Mouse (Mus musculus): ENCODE results near the gene Atp2a1. TPM values are rescaled to one million over a fixed set of nuclear protein-coding genes. Genes with fewer than 3 reads are reported as not detected.
"Not testable (repeated sequence)": the region's sequence is repeated elsewhere in the genome, so short reads cannot be mapped to it uniquely, and the experiment has no call there.

Atp2a1 gene
- total RNA-seq (2021), result 1 to 10 TPM in 1 of 2 experiments, under 1 TPM in 1; 0.88 to 1.2 TPM

DNA sequence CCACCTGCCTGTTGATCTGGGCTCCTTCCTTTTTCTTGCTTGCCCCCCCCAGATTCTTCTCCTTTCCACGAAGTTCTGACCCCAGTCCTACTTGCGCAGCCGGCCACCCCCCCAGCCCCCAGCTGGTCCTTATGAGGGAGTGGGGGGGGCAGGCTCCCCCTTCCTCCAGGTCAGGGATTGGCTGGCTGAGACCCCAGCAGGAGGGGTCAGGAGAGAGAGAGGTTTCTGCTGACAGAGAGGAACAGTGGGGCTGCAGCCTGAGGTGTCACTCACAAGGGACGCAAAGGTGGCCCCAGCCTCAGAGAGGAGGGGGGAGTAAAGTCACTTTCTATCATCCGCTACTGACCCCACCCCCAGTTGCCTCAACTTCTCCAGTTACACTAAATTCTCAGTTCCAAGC, at the start of gene Atp2a1:
TSS of gene Atp2a1 (minus strand) at position 105 of the 400 bp plus-strand sequence.
- no peak for DNase-seq (ENCODE audit: low spot score)

GRCm38 (mm10) chr7:126511287-126511686, 48.4 kb upstream of the Atp2a1 start:
- intact Hi-C loops (cut with DNase I), result no loop called here

More for the DNA sequence above, at the start of gene Atp2a1:
- intact Hi-C loops (cut with DNase I), result no loop called here

DNA sequence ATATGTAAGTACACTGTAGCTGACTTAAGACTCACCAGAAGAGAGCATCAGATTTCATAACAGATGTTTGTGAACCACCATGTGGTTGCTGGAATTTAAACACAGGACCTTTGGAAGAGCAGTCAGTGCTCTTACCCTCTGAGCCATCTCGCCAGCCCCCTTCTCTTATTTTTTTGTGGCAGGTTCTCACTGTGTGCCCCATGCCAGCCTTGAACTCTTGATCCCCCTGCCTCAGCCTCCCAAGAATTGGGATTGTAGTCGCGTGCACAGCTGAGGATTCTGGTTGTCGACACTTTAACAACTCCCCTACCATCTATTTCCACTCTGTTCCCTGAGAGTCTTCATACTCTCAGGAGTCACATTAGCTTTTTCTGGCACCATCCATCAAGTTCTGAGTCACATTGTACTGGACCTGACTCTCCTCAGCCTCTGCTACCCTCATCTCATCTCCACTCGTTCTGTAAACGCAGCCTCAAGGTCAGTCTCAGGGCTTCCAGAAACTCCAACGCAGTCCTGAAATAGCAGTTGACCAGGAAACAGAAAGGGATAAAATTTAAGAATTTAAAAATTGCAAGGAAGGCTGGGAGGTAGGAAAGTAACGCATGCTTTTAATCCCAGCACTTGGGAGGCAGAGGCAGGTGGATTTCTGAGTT, 44.3 kb upstream of the Atp2a1 start:
- DNase-seq (ENCODE audit: low spot score), result no peak
- intact Hi-C loops (cut with DNase I), result no loop called here

More at GRCm38 (mm10) chr7:126511287-126511686, 48.4 kb upstream of the Atp2a1 start:
- no peak for DNase-seq (ENCODE audit: low spot score)

DNA sequence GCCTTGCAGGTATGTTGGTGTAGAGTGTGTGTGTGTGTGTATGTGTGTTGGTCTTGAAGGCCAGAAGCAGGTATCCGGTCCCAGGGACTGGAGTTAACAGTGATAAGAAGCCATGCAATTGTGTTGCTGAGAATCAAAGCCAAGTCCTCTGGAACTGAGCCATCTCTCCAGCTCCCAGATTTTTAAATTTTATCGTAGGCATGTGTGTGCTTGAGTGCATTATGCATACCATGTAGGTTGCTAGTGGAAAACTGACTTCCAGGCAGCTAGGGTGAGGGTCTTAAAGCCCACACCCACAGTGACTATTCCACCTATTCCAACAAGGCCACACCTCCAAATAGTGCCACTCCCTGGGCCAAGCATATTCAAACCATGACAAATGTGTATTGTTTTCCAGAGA, 42.0 kb upstream of the Atp2a1 start:
- intact Hi-C loops (cut with DNase I), result no loop called here
- DNase-seq (ENCODE audit: low spot score), result no peak

DNA sequence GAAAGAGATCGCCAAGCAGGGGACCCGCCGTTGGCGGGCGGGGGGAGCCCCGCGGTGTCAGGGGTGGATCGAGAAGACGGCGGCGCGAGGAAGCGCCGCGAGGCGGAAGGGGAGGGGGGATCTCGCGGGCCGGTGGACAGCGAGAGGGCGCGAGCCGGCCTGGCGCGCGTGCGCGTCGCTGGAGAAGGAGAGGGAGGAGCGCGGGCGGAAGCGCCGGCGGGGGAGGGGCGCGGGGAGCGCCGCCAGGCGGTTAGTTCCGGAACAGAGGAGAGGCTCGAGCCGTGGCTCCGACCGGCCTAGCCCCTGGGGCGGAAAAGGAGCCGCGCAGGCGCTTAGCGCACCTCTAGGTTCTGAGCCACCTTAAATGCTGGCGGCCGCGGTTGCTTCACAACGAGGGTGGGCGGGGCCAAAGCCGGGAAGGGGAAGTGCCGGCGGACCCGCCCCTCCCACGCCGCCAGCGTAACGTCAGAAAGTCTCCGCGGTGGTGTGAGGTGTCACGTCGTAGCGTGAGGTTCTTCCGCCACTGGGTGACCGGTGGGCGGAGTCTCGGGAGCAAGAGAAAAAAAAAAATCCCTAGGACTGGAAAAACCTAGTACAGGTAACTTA, 40.5 kb upstream of the Atp2a1 start, which contains the start of gene Atxn2l:
TSS of gene Atxn2l (minus strand) at position 165 of the 606 bp plus-strand sequence.
- intact Hi-C loops (cut with DNase I), result loop anchor here (1.0 to 2.0 kb wide), 2 partner anchors 17 to 28 kb away; partner anchors contain the start of genes Sh2b1 and Tufm
- DNase-seq (ENCODE audit: low spot score), result peak; percentile 96

- intact Hi-C loops (cut with DNase I), result loop anchor here (1.0 to 2.0 kb wide), 2 partner anchors 16 to 27 kb away; partner anchors contain the start of genes Sh2b1 and Tufm
- no peak for DNase-seq (ENCODE audit: low spot score)
These were observed 39.8 kb upstream of the Atp2a1 start for GRCm38 (mm10) chr7:126502751-126503150.

DNA sequence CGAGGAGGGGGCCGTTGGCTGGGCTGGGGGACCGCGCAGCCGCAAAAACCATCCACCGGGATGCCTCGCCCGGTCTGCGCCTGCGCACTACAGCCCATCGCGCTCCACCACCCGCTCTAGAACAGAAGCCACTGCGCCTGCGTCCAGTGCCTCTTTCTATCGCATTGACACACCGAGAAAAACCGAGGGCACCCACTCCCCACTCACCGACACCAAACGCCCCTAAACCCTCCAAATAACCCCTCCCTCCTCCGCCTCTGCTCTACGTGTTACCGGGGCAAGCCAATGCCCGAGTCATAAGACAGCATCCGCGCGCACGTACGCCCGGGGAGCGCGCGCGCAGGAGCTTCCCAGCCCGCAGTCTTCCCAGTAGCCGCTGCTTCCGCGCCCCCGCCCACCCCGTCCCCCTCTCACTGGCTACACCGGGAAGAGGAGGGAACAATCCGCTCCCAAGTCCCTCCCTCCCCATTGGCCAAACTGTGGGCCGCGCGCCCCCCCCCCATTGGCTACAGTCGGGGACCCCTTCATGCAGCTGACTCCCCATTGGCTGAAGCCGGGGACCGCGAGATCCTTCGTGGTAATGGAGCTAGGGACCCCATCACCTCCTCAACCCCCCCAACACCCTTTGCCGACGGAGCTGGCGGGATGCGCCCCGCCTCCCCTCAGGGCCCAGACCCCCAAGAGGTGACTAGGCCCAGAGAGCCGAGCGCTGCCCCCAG, 39.3 kb upstream of the Atp2a1 start:
- intact Hi-C loops (cut with DNase I), result loop anchor here (2.0 kb wide), 1 partner anchor 15 kb away; the partner anchor contains the start of gene Tufm
- DNase-seq (ENCODE audit: low spot score), result peak; percentile 90

DNA sequence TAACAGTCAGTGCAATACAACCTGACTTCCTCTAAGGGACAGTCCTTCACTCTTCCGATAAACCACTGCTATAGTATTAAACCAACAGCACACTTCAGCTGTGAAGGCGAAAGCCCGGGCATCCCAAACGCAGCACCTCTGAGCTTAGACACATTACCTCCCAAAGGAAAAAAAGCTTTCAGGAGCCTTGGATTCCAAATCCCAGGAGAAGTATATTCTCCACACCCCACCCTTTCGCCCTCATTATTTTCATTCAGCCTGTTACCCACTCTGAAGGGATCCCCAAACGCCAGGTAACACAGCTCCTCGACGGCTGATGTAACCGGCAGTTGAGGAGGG, 38.7 kb upstream of the Atp2a1 start:
- intact Hi-C loops (cut with DNase I), result loop anchor here (2.0 kb wide), 1 partner anchor 15 kb away; the partner anchor contains the start of gene Tufm
- no peak for DNase-seq (ENCODE audit: low spot score)

DNA sequence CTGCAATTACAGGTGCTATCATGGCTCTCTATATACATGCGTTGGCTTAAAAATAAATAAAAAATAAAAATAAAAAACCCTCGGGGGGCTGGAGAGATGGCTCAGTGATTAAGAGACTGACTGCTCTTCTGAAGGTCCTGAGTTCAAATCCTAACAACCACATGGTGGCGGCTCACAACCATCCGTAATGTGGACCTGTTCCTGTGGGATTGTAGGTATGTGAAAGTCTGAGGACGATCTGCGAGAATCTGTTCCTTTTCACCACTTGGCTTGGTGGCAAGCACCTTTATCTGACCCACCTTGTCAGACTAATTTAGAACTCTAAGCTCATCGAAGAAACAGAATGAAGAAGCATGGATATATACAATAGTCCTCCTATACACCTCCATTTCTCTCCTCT, 36.5 kb upstream of the Atp2a1 start:
- DNase-seq (ENCODE audit: low spot score), result no peak
- intact Hi-C loops (cut with DNase I), result loop anchor here (1.0 kb wide), 1 partner anchor 10 kb away; no protein-coding TSS in a partner anchor

- intact Hi-C loops (cut with DNase I), result no loop called here
- DNase-seq (ENCODE audit: low spot score), result no peak
These were observed 35.1 kb upstream of the Atp2a1 start for GRCm38 (mm10) chr7:126497966-126498365.

DNA sequence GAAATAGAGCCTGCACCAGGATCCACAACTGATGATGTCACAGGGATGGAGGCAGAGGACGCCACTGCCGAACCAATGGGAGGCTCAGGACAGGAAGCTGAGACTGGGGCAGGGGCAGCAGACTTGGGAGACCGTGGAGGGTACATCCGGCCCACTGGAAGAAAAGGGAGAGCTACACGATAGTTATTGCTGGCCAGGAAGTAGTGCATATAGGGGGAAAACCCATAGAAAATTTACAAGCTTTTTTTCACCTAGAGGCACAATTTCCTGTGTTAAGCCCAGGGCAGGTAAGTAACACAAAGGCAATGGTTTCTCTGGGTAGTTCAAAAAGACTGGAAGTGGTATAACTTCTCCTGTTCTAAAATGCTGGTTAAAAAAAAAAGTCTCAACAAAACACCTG, 33.6 kb upstream of the Atp2a1 start:
- no peak for DNase-seq (ENCODE audit: low spot score)
- intact Hi-C loops (cut with DNase I), result no loop called here

- no peak for DNase-seq (ENCODE audit: low spot score)
- intact Hi-C loops (cut with DNase I), result no loop called here
These were observed 31.2 kb upstream of the Atp2a1 start for GRCm38 (mm10) chr7:126494120-126494519.

- no peak for DNase-seq (ENCODE audit: low spot score)
- intact Hi-C loops (cut with DNase I), result no loop called here
These were observed 29.1 kb upstream of the Atp2a1 start for GRCm38 (mm10) chr7:126491973-126492372.

GRCm38 (mm10) chr7:126491005-126491404, 28.1 kb upstream of the Atp2a1 start:
- DNase-seq (ENCODE audit: low spot score), result no peak
- intact Hi-C loops (cut with DNase I), result no loop called here

- intact Hi-C loops (cut with DNase I), result loop anchor here (2.0 kb wide), 1 partner anchor 15 kb away; the partner anchor contains the start of gene Atxn2l
- not testable (repeated sequence) for DNase-seq (ENCODE audit: low spot score)
These were observed 24.9 kb upstream of the Atp2a1 start for GRCm38 (mm10) chr7:126487617-126488385.

- peak; percentile 96 for DNase-seq (ENCODE audit: low spot score)
- intact Hi-C loops (cut with DNase I), result loop anchor here (2.0 kb wide), 1 partner anchor 16 kb away; the partner anchor contains the start of gene Atxn2l
These were observed 24.2 kb upstream of the Atp2a1 start, which contains the start of gene Tufm for GRCm38 (mm10) chr7:126487052-126487483. Gene Tufm (plus strand): TSS chr7:126487361.

- peak; percentile 61 for DNase-seq (ENCODE audit: low spot score)
- intact Hi-C loops (cut with DNase I), result loop anchor here (5.0 kb wide), 1 partner anchor 220 kb away; no protein-coding TSS in a partner anchor
These were observed 19.5 kb upstream of the Atp2a1 start for GRCm38 (mm10) chr7:126482392-126482871.

DNA sequence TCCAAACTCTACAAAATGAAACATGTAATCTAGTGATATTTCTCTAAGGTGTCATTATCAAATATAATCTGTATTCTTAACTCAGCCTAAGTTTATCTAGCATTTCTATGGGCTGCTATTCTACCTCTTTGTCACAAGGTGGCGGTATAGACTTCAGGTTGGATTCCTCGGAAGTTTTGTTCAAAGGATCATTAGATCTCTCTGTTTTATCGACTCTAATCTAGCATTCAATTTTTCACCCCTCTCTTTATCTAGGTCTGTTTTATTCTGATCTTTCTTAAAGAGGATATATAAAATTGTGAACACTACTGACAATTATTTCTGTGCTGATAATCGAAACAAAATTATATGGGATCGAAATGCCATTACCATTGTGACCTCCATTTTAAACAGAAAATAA, 18.8 kb upstream of the Atp2a1 start:
- intact Hi-C loops (cut with DNase I), result loop anchor here (5.0 kb wide), 1 partner anchor 221 kb away; no protein-coding TSS in a partner anchor
- DNase-seq (ENCODE audit: low spot score), result no peak

GRCm38 (mm10) chr7:126474993-126475581, 12.2 kb upstream of the Atp2a1 start, which contains the start of gene Sh2b1:
Gene Sh2b1 (minus strand): TSS chr7:126475424.
- intact Hi-C loops (cut with DNase I), result loop anchor here (1.0 kb wide), 1 partner anchor 28 kb away; the partner anchor contains the start of gene Atxn2l
- DNase-seq (ENCODE audit: low spot score), result peak; percentile 75

All from heart, postnatal 25 days (tissue).